Mouse (Mus musculus) cerebellum, adult 2 months (tissue): ENCODE measurements around the gene Drc7.

Experiments
- CTCF ChIP-seq: fragments of 200-500 bp; IDR thresholded peaks from 2 replicates; pipeline ENCODE4 v1.5.1; 2011; ENCODE audit warnings: low read depth, mild to moderate bottlenecking, control low read depth, low read length, moderate library complexity, borderline replicate concordance; ENCODE audit not compliant: insufficient read depth
- POLR2A ChIP-seq: fragments of 200-500 bp; IDR thresholded peaks from 2 replicates; pipeline ENCODE4 v1.6.1; 2011; ENCODE audit warnings: low read length, control low read depth, borderline replicate concordance; ENCODE audit not compliant: insufficient read depth

DNA sequence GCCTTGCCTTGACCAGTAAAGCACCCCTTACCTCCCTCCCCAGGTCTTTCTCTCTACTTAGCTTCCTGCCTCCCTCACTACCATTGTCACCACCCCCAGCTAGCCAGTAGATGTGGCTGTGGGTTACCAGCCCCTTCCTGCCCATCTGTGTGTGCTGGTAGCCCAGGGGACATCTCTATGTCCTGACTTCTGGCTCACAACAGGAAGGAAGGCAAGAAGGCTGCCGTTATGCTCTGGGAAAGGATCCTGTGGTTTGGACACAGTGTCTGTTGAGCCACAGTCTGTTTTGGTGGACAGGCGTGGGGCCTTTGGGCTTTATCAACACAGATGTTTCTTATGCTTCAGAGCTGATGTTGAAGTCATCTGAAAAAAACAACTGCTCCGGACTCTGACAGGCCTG is 7.9 kb upstream of the Drc7 start:
- TF ChIP-seq CTCF: no peak
- no peak for TF ChIP-seq POLR2A
